Mouse (Mus musculus): ENCODE results near the gene Lhx3. TPM values are rescaled to one million over a fixed set of nuclear protein-coding genes. Genes with fewer than 3 reads are reported as not detected.

The Lhx3 gene
- total and polyA plus RNA-seq, 3 experiments, result not detected

GRCm38 (mm10) chr2:26240841-26241240 lies 32.8 kb upstream of the Lhx3 start:
- Histone ChIP-seq H3K27ac (ENCODE audit: insufficient read depth, low read depth) (no peak overlapping the region), H3K9me3 (replicated peaks; ENCODE audit: low read length) (no peaks in the 10 kb centered on the region), H3K36me3 (replicated peaks in 1 of 2; ENCODE audit: control insufficient read depth in 1 of 2, insufficient read depth in 1 of 2, low read length in 1 of 2) (no peaks in the 10 kb centered on the region), H3K4me2 (ENCODE audit: insufficient read depth, low read depth, poor library complexity, severe bottlenecking) (no peak overlapping the region), H3K4me3 (replicated peaks in 1 of 3; ENCODE audit: low read depth in 2 of 3, low read length in 2 of 3, poor library complexity in 1 of 3) (no peak overlapping the region), H3K79me2 (replicated peaks; ENCODE audit: control insufficient read depth, extremely low read depth, insufficient read depth, poor library complexity, severe bottlenecking) (no peaks in the 10 kb centered on the region), H3K27me3 (replicated peaks) (peaks cover 34% of the 10 kb centered on the region), H3K4me1 (ENCODE audit: control insufficient read depth in 1 of 2, insufficient read depth in 2 of 2) (peaks cover 4 to 17% of the 10 kb centered on the region in 2 experiments; a peak in 3 of 4 replicates), H3K9ac (ENCODE audit: insufficient read depth, low read depth) (no peak overlapping the region)
- TF ChIP-seq IRF4 (IDR thresholded peaks at IDR 0.05; ENCODE audit: low read depth, low read length) (no peak), BHLHE40 (IDR thresholded peaks at IDR 0.05; ENCODE audit: low read depth, low read length) (no peak), JUN (IDR thresholded peaks at IDR 0.05; ENCODE audit: insufficient read depth, low read depth, low read length) (no peak), RAD21 (IDR thresholded peaks at IDR 0.05; ENCODE audit: low read depth, low read length) (no peak), KAT2A (IDR thresholded peaks at IDR 0.05; ENCODE audit: insufficient replicate concordance, low read length) (no peak), CHD2 (IDR thresholded peaks at IDR 0.05; ENCODE audit: low read length) (no peak), ELF1 (IDR thresholded peaks at IDR 0.05; ENCODE audit: low read depth, low read length) (no peak), ZMIZ1 (IDR thresholded peaks at IDR 0.05; ENCODE audit: low read depth, low read length) (no peak), ETS1 (conservative IDR thresholded peaks at IDR 0.05; ENCODE audit: low read depth, low read length) (no peak), POLR2AphosphoS2 (IDR thresholded peaks at IDR 0.05; ENCODE audit: low read depth, low read length) (no peak), NELFE (IDR thresholded peaks at IDR 0.05; ENCODE audit: low read depth, low read length) (no peak), TBP (conservative IDR thresholded peaks at IDR 0.05; ENCODE audit: low read depth, low read length) (no peak)
- no peak for DNase-seq (ENCODE audit: extremely low read depth)
- dilution Hi-C loops (cut with MboI; ENCODE audit: extremely low pct_ligation_motif_present, extremely low pct_unique_long_range_greater_than_20kb, low sequenced_read_pairs), result no loop called here
- in situ Hi-C loops (cut with MboI; ENCODE audit: low pct_ligation_motif_present, low pct_unique_long_range_greater_than_20kb, low sequenced_read_pairs), result no loop called here

DNA sequence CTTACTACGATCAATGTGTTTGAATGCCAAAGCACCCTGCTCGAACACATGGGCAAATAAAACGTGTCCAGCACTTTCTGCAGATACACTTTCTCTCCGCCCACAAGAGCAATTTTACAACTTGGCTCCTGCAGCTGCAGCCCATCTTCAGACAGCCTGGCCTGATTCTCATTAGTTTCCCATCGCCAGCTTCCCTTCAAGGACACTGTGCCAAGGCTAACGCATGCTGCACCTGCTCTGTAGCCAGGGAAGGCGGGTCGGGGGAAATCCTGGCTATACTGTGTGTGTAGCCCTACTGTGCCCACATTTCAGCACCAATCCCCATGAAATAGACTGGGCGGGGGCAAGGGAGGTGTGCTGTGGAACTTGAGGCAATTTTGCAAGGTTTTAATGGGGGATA lies 32.2 kb upstream of the Lhx3 start:
- H3K36me3 ChIP-seq (replicated peaks in 1 of 2; ENCODE audit: control insufficient read depth in 1 of 2, insufficient read depth in 1 of 2, low read length in 1 of 2), result no peaks in the 10 kb centered on the region

More for the DNA sequence above, 32.2 kb upstream of the Lhx3 start:
- Histone ChIP-seq H3K9ac (ENCODE audit: insufficient read depth, low read depth) (no peak overlapping the region), H3K9me3 (replicated peaks; ENCODE audit: low read length) (no peaks in the 10 kb centered on the region), H3K4me3 (replicated peaks in 1 of 3; ENCODE audit: low read depth in 2 of 3, low read length in 2 of 3, poor library complexity in 1 of 3) (no peak overlapping the region), H3K4me2 (ENCODE audit: insufficient read depth, low read depth, poor library complexity, severe bottlenecking) (no peak overlapping the region), H3K79me2 (replicated peaks; ENCODE audit: control insufficient read depth, extremely low read depth, insufficient read depth, poor library complexity, severe bottlenecking) (no peaks in the 10 kb centered on the region), H3K4me1 (ENCODE audit: control insufficient read depth in 1 of 2, insufficient read depth in 2 of 2) (peaks cover 4 to 22% of the 10 kb centered on the region in 2 experiments; a peak in 3 of 4 replicates), H3K27ac (ENCODE audit: insufficient read depth, low read depth) (no peak overlapping the region), H3K27me3 (replicated peaks) (peaks cover 31% of the 10 kb centered on the region)
- in situ Hi-C loops (cut with MboI; ENCODE audit: low pct_ligation_motif_present, low pct_unique_long_range_greater_than_20kb, low sequenced_read_pairs), result no loop called here
- no peak for DNase-seq (ENCODE audit: extremely low read depth)
- no peak for TF ChIP-seq JUN (IDR thresholded peaks at IDR 0.05; ENCODE audit: insufficient read depth, low read depth, low read length)
- TF ChIP-seq ETS1 (conservative IDR thresholded peaks at IDR 0.05; ENCODE audit: low read depth, low read length), result no peak
- TF ChIP-seq EP300 (IDR thresholded peaks at IDR 0.05; ENCODE audit: low read length), result no peak
- TF ChIP-seq UBTF (IDR thresholded peaks at IDR 0.05; ENCODE audit: low read depth, low read length), result no peak
- TF ChIP-seq ZNF384 (IDR thresholded peaks at IDR 0.05; ENCODE audit: low read depth, low read length), result no peak
- no peak for TF ChIP-seq GABPA (IDR thresholded peaks at IDR 0.05; ENCODE audit: insufficient replicate concordance, low read depth, low read length)
- TF ChIP-seq ZMIZ1 (IDR thresholded peaks at IDR 0.05; ENCODE audit: low read depth, low read length), result no peak
- TF ChIP-seq USF2 (conservative IDR thresholded peaks at IDR 0.05; ENCODE audit: low read depth, low read length), result no peak
- TF ChIP-seq MAFK (IDR thresholded peaks at IDR 0.05; ENCODE audit: insufficient replicate concordance, low read length), result no peak
- dilution Hi-C loops (cut with MboI; ENCODE audit: extremely low pct_ligation_motif_present, extremely low pct_unique_long_range_greater_than_20kb, low sequenced_read_pairs), result no loop called here
